Mouse (Mus musculus): ENCODE data around the gene Swap70.
"Not testable (repeated sequence)": the region's sequence is repeated elsewhere in the genome, so short reads cannot be mapped to it uniquely, and the experiment has no call there.

Swap70 gene

GRCm38 (mm10) chr7:110221586-110222481 lies at the start of gene Swap70:
Gene Swap70, plus strand, starts transcription at chr7:110221711.
- peak; percentile 88 for DNase-seq

- DNase-seq, result no peak
Measured at GRCm38 (mm10) chr7:110179208-110179607, 42.3 kb upstream of the Swap70 start.

DNA sequence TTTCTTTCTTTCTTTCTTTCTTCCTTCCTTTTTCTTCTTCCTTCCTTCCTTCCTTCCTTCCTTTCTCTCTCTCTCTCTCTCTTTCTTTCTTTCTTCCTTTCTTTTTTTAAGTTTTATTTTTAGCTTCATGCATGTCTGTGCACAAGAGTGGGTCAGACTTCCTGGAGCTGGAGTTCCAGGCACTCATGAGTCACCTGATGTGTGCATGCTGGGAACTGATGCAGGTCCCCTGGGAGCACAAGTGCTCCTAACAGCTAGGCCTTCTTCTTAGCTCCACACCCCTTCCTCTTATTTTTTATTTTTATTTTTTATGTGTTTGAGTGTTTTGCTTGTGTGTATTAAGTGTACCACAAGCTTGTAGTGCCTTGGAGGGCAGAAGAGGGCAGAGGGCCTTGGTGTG lies 40.9 kb upstream of the Swap70 start:
- DNase-seq, result no peak

- no peak for DNase-seq
Measured at GRCm38 (mm10) chr7:110181446-110181845, 40.1 kb upstream of the Swap70 start.

DNA sequence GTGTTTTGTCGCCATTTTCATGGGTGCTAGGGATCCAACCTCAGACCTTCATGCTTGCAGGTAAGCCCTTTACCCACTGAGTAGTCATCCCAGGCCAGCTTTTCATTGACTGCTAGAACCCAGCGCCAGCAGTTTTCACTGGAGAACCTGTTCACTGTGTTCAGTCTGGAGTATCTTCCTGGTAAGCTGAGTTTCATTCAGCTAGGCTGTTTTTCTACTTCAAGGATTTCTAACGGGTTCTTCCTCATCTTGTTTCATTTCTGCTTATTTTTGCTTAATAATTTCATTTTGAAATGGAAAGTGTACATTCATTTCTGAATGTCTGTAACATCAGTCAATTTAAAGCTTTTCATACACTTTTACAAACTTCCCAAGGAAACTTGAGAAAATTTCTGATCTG lies 36.9 kb upstream of the Swap70 start:
- DNase-seq, result no peak

DNA sequence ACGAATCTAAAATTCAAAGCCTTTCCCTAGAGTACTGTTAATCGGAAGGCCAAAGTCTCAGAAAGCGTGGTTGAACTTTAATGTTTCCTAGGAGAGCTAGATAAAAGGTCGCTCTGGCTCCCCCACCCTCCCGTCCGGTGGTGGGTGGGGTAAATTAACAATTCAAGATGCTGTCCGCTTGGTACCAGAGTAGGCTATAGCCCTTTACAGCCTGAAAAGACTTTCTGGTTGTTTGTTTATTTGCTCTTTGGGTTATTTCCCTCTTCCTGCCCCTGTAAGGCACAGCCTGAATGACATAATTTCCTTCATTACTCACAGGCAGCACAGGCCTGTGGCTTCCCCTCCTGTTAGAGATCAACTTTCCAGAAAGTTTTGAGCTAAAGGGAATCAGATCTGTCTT lies 31.6 kb upstream of the Swap70 start:
- DNase-seq, result peak; percentile 68

DNA sequence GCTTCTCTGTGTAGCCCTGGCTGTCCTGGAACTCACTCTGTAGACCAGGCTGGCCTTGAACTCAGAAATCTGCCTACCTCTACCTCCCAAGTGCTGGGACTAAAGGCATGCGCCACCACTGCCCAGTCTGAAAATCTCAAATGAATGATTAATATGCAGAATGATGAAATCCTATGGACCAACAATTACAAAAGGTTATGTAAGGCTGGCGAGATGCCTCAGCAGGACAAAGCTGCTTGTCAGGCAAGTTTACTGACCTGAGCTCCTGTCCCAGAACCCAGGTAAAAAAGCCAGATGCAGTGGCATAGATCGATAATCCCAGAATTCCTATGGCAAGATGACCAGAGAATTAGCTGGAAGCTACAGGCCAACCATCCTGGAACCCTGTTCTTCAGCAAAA lies 28.3 kb upstream of the Swap70 start:
- DNase-seq, result no peak

GRCm38 (mm10) chr7:110197176-110197575 lies 24.3 kb upstream of the Swap70 start:
- no peak for DNase-seq

DNA sequence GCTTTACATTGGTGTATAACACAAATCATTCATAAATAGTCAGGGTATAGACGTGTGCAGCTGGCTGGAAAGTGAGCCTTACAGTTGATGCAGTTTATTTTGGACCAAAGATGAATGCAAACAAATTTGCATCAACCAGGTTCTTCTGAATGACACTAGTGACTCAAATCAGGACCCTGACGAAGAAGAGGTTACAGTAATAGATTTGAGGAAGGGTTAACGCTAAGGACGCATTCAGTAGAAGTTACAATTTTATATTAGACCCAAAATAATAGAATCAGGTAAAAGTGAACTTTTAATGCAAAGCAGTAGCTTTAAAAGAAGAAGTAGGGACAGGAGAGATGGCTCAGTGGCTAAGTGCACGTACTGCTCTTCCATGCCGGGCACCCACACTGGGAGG lies 19.6 kb upstream of the Swap70 start:
- no peak for DNase-seq

DNA sequence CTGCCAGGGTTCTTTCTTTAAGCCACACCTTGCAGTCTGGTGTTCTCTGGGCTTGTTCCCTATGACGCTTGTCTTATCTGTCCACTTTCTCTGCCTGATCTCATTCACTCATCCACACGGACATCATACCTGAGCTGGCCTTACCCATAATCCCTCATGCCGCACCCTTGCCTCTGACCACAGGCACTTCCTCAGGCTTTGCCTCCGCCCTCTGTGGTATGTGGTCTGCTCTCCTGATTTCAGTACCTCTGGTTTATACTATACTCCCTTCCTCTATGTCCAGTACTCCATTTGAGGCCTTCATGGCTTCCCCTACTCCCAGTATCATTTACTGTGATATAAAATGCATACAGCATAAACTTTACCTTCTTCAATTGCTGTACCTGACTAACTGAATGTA lies 17.3 kb upstream of the Swap70 start:
- no peak for DNase-seq

GRCm38 (mm10) chr7:110208341-110208740 lies 13.2 kb upstream of the Swap70 start:
- no peak for DNase-seq

GRCm38 (mm10) chr7:110209422-110209821 lies 12.1 kb upstream of the Swap70 start:
- DNase-seq, result peak; percentile 17

GRCm38 (mm10) chr7:110211025-110211424 lies 10.5 kb upstream of the Swap70 start:
- no peak for DNase-seq

GRCm38 (mm10) chr7:110214882-110215281 lies 6.6 kb upstream of the Swap70 start:
- no peak for DNase-seq

GRCm38 (mm10) chr7:110221051-110221585 lies 393 bp upstream of the Swap70 start:
- no peak for DNase-seq

- no peak for DNase-seq
Measured at GRCm38 (mm10) chr7:110222583-110223182, 1.2 kb downstream of the Swap70 start.

GRCm38 (mm10) chr7:110223727-110224510 lies 2.4 kb downstream of the Swap70 start:
- DNase-seq, result no peak

- no peak for DNase-seq
Measured at GRCm38 (mm10) chr7:110226484-110226883, 5.0 kb downstream of the Swap70 start.

DNA sequence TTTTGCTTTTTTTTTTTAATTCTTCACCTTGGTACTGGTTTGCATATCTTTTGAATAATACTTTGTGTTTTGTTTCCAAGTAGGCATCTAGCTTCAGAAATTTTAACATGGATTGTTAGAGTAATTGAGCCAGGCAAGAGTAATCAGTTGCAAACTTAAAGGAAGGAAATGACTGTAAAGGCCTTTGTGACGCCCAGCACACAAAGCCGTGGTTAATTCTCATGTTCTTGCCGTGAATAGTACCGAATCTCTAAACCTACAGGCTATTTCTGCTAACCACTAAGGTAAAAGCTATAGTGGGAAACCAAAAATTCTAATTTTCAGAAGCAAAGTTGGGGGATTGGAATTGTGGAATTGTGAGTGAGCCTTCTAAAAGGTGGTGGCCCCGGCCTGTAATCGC lies 8.5 kb downstream of the Swap70 start:
- no peak for DNase-seq

GRCm38 (mm10) chr7:110231127-110231526 lies 9.6 kb downstream of the Swap70 start:
- DNase-seq, result not testable (repeated sequence)

DNA sequence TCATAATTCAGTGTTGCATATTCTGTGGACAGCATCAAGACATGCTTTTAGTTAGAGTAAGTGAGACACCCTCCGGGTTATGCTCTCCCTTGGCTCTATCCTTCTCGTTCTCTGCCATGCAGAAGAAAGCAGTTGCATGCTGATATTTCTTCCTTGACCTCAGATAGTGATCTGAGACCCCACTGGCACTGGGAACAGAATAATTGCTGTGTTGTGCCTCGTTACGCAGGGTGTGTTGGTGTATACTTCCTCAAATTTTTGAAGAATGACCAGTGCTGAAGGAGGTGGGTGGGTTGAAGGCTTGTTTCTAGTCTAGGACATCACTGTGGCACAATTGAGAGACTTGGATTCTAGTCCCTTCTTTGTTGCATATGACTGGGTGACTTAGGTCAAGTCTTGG lies 14.6 kb downstream of the Swap70 start:
- DNase-seq, result no peak

GRCm38 (mm10) chr7:110237451-110237836 lies 15.9 kb downstream of the Swap70 start:
- peak; percentile 24 for DNase-seq

DNA sequence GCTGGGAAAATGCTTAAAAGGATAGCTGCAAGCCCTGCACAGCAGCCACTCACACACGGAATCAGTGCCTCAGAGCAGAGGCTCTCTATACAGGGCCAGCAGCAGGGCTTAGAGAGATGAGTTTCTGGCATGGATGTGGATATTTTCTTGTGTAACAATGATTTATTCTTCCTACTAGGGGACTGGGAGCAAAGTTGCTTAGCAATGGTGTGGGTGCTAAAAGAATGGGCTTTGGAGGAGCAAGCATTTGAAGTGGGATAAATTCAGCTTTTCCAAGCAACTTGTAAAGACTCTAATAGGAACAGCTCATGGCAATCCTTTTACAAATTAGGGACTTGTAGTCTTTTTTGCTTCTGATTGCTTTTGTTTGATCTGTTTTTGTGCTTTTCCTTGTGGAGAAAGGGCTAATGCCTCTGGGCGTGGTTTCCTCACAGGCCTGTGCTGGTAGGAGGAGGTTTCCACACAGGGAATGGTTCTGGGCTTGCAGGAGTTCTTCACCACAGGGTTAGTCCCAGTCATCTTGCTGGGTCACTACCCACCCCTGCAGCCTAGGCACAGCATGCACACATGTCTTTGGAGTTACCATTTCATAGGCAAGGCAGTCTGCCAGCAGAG lies 16.4 kb downstream of the Swap70 start:
- peak; percentile 17 for DNase-seq

Measured in kidney, adult 11 months (tissue).